Mouse (Mus musculus) lung, postnatal 36 days (tissue): ENCODE results near the gene Tmem170b.
A peak's percentile ranks its signal among the peaks of the same experiment; 100 is the strongest.

ENCODE experiments used
- DNase-seq: peaks from one replicate; pipeline ENCODE4 v3.0.0; 2022; ENCODE audit warnings: mixed read lengths

The Tmem170b gene

DNA sequence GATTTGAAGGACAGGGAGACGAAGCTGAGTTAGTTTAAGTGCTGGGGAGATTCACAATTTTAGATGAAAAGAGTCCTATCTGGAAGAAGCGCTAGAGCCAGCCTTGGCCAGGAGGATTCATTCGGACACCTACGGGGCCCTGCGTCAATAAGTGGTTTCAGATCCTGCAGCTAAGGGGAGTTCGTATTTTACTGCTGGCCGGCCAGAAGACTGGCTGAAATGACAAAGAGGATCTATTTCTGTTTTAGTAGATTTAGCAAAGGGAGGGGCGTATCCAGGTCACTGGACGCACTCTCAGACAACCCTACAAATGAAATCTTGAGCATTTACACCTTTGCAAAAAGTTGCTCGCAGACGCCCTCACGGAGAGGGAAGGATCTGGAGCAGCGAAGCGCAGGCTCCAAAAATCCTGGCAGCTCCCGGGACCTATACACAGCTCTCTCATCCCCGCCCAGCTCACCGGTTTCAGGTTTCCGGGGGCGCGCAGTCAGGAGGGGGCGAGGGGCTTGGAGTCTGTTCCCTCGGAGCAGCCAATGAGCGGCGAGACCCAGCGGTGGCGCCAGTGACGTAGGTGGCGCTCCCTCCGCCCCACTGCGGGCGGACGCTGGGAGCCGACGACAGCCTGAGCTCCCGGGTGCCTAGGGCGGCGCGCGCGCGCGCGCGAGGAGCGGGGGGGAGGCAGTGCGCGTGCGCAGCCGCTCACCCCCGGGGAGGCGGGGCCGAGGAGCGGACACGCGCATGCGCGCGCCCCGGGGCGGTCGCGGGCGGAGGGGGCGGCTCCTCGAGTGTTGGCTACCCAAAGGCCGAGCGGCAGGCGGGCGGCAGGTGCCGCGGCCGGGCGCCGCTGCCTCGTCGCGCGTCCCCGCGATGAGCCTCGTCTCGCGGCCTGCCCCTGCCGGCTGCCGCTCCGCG is at the start of gene Tmem170b:
TSS of gene Tmem170b (plus strand) at position 809 of the 912 bp plus-strand sequence.
- peak; percentile 98 for DNase-seq

DNA sequence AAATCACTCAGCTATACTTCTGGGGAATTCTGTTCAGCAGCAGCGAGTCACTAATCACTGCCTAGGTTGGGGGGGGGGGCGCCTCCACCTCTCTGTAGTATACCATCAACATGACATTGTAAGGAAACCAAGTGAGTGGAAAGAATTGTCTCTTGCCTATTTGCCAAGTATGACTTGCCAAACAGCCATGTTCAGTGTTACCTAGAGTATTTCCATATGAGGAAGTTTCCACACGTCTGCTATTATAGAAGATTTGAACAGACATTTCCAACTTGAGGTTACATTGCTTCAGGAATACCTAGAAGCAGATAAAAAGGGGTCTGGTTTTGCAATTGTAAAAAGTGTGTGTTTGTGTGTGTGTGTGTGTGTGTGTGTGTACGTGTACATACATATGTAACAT is 44.7 kb upstream of the Tmem170b start:
- DNase-seq: no peak

DNA sequence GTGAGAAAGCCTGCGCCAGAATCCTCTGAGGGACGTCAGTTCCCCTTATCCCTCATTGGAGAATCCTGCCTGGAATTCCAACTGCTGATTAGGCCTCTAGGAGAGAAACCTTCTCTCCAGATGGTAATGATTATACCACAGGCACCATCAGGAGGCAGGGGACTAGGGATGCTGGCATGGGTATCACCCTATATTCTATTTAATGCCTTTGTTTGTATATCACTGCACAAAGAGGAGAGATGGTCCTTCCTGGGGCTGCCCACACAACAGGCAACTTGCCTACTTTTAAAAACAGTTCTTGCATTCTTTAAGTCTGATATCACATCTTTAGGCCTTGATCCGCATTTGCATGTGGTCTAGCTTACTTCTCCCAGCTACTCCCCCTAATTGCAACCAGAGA is 37.3 kb upstream of the Tmem170b start:
- DNase-seq: no peak

DNA sequence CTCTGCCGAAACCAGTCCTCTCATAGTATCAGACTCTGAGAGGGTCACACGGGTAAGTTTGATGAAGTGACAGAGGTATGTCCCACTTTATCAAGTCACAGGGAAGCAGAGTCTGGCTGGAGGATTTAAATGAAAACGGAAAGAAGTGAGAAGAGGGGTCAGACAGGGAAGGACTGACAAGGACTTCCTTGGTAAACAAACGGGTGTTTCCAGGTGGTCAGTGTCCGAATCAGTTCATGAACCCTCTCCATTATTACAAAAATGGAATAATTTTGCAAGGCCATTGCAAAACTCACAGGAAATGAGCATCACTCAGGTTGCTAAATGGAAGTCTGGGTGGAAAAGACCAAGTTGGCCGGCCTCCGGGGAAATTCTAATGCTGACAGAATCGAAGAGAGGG is 36.8 kb upstream of the Tmem170b start:
- peak; percentile 73 for DNase-seq

DNA sequence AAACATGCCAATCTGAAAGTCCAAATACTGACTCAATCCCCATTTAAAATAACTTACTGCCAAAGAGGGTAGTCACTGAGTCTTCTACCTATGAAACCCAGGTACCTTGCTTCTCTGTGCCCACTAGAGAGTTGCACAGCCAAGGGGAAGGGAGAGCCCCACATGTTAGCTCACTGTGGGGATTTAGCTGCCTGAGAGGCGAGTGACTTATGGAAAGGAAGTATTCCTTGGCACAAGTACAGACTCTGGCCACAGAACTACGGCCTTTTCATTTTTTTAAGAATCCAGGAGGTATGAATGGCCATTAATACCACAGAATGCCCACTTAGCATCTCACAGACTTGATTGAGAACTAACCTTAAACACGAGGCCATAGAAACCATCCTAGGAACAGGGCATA is 35.9 kb upstream of the Tmem170b start:
- DNase-seq: no peak

DNA sequence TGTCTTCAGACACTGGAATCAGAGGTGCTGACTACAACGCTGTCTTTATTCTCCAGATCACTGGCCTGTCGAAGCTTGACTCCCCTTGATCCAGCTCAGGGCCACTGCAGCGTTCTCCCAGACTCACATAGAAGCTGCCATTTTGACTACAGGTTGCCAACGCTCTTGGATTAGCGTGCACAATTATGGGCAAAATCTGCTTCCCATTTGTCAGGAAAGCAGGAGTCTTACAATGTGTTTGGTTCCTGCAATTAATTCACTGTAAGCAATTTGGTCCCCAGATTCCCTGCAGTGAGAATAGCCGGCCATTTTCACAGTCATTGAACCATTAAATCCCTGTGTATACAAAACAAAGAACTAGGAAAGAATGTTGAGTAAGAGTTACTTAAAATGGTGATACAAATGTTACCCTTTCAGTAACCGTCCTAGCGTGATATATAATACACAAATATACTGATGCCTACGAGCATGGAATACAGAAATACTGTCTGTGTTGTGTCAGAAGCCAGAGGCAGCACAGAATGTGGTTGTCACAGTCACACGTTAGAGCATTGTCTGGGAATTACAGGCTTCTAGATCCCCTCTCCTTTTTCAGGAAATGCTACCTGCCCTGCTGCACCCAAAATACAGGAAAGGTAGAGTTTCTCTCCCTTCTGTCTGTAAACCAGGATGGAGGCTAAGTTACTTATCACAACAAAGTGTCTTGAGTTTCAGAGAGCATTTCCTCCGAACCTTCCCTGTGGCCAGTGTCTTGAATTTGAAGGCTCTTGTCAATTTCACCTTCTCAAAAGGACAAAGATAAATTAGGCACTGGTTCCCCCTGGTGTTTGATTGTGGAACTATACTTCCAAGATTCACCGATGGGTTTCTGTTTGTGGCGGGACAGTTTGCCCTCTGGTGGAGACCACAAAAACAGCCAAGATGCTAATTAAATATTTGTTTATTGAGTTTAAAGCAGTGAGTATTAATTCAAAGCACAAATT is 34.0 kb upstream of the Tmem170b start:
- DNase-seq: peak; percentile 99

DNA sequence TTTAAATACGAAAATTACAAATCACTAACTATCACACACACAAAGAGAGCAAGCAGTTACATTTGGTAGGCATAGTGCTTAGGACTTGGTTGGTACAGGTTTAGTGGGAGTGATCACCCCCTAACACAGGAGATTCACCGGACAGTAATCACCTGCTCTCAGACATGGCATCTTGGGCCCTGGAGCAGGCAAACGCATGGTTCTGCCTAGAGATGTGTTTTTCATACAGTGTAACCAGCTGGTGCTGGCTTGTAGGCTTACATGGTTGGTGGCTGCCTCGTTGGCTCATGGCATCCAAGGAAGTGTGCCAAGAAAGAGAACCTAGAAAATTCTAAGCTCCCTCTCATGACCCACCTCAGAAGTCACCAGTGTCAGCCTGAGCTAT is 33.4 kb upstream of the Tmem170b start:
- DNase-seq: no peak

DNA sequence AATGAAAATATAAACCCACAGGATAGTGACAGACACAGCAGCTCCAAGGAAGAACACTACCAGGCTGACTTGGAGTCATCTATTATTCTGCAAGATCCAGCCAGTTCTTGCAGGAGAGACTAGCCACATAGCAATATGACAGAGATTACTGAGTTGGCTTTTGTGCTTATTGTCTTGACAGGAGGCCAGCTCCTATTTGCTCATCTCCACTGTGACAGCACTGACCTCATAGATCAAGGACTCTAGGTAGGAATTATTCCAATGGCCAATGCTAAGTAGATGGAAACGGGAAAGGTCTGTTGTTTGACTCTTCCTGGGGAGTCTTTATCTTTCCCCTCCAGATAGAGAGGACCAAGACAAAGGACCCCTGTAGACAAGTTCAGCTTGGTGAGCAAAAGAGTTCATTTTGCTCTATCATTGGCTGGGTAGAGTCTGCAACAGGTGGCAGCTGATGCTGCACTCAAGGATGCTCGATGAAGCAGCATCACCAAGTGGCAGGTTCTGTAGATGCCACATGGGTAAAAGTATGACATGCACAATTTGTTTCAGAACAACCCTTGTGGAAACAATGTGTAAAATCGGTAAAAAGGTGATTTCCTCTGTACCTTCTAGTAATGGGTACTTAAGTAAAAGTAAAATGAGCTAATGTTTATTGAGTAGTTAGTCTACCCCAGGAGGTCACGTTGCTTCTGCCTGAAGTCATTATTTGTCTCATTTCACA is 32.4 kb upstream of the Tmem170b start:
- no peak for DNase-seq

DNA sequence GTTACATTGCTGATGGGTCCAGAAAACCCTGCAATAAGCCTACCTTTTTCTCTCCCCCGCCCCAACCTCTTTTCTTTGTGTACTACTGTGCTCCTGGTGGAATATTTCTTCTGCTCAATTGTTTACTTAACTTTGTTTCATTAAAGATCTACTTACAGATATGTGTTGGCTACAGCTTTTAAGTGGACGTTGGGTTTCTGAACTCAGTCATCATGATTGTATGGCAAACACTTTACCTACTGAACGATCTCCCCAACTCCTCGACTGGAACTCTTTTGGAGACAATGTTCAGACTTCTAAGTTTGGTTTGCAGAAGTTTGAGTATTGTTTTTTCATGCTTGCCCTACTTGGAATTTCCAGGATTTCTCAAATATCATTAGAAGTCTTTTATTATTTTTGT is 24.6 kb upstream of the Tmem170b start:
- peak; percentile 42 for DNase-seq

DNA sequence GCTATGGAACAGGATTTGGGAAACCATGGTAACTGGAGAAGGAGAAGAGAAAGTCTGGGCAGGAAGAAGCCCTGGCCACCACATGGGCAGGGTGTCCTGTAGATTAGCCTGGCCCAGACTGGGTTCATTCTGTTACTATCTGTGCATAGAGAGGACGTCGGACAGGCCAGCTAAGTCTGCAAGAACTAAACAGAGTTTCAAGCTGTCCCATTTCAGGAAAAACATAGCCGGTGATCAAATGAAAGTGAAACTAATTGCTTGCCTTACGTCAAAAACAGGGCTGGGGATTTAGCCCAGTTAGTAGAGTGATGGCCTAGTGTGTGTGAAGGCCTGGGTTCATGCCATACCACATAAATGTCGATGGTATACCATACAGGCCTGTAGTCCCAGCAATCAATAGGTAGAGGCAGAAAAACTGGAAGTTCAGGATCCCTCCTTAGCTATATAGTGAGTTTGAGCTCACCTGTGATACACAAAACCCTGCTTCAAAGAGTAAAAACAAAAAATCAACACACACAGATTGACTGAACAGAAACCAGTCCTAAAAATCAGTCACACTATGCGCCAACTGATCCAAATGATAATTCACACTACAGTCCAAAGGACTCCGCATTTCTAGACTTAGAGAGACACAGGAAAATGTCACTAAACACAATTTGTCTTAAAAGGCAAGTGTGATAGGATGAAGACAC is 21.9 kb upstream of the Tmem170b start:
- DNase-seq: no peak

DNA sequence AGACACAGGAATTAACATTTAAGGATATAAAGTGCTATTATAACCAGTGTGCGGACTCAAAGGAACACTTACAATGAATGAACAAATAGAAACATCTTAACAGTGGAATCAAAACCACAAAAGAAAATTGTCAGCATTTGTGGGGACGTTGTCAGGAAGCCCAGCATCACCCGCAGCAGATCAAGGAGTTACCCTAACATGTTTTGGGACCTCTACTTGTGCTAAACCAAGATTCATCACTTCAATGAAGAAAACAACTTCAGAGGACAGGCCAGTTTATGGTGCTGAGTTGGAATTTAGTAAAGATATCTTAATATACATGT is 21.4 kb upstream of the Tmem170b start:
- no peak for DNase-seq

DNA sequence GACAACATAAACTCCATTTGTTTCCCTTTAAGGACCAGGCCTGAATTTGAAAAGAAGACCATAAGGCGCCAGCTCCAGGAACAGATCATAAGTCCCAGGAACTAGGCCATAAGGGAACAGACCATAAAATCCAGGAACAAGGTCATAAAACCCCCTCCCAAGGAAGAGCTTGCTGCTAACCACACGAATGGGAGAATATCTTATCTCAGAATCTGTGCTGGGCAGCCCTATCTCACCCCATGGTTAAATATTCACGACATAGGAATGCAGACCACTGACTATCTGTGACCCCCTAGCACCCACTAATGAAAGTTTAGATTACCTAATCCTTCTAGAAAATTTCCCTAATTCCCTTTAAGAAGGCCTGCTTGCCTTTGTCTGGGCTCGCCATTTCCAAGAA is 20.8 kb upstream of the Tmem170b start:
- no peak for DNase-seq

DNA sequence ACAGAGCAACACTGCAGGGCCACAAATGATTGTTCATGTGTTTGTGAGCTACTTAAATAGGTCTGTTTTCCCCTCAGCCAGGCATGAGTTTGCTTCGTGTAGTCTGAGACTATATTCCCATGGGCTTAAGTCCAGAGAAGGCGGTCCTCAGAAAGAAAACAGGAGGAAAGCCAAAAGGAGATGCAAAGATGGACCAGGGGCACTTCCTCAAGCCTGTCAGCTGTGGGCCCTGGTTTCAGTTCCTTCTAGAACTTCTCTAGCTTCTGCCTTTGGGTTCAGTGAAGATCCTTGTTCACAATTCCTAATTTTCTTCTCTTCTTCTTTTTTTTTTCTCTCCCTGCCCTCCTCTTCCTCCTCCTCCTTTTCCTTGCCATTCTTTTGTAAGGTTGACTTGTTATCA is 9.0 kb upstream of the Tmem170b start:
- DNase-seq: peak; percentile 39

DNA sequence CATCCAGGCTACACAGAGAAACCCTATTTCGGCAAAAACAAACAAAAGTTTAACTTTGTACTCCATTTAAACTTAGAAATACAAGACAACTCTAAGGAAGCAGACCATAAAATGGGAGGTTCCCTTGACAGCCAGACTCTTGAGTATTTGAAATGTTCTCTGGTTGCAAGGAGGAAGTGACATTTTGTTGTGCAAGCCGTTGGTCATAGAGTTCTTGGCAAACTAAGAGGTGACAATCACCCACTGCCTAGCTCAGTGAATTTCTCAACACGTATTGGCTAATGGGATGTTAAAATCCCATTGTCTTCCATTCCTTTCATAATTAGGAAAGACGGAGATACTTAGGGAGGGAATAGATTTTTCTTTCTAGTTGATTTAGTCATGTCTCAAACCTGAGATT is 5.7 kb upstream of the Tmem170b start:
- peak; percentile 84 for DNase-seq

DNA sequence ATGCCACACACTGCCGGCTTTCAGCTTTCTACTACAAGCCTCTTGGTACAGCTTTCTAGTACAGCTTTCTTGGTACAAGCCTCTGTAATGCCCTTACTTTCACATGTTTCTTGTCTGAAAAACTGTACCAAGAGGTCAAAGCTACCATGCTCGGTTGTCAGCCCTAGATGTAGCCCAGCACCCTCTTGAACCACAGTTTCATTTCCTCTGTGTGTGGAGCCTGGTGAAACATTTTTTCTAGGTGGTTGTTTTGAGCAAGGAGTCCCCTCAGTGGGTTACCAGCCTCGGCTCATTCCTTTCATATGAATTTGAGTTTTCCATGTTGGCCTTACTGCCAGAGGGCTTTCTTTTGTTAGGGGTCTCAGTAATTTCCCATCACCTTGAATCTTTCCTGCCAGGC is 4.7 kb upstream of the Tmem170b start:
- DNase-seq: peak; percentile 38

DNA sequence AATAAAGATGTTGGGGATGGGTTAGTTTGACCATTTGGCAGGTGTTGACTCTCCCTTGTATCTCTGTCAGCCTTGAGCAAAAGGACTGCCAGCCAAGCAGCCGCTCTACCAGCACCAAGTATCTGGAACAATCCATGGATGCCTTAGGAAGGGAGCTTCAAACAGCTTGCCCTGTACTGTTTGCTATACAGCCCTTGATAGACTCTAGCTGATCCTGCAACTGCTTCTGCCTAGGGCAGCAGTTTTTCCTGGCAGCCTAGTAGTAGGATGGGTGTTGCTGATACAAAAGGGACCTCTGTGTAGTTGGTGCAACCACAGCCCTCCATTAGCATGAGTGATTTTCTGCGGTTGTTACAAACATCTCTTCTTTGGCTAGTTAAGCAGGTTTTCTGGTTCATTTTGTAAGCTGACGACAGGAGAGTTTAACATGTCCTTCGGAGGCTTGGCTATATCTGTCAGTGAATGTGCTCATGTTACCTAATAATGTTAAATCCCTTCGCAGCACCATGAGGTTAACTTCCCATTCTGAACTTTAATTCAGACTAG is 1.7 kb upstream of the Tmem170b start:
- no peak for DNase-seq

DNA sequence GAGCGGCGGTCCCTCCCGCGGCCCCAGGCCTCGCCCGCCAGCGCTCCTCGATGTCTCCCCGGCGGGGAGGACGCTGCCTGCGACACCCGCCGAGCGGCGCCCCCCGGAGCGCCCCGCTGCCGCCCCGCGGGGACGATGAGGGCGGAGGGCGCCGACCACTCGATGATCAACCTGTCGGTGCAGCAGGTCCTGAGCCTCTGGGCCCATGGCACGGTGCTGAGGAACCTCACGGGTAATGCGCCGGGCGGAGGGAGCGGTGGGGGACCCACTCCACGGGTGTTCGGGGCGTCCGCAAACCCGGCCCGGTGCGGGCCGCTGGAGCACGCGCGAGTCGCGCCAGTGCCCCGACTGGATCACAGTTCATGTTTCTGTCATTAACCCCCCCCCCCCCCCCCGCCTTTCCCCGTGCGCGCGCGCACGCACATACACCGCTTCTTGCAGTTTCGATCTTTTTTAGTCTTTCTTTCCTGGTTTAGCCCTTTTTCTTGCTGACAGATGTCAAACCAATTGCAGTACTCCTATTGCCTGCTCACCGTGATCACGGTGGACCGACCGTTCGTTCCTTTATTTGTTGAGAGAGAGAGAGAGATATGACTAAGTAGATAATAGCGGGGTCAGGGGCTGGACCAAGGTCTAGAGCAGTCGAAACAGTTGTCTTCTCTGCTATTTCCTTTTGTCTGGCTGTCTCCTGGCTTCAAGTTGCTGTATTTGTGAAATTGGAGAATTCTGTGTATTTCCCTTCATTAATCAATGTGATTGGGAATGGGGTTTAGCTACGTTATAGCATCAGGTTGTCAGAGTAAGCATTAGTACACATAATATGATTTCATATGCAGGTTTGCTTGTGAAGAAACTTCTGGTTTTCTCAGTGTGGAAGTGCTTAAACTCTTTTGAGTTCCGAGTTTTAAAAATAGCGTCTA is 634 bp downstream of the Tmem170b start:
- peak; percentile 40 for DNase-seq

DNA sequence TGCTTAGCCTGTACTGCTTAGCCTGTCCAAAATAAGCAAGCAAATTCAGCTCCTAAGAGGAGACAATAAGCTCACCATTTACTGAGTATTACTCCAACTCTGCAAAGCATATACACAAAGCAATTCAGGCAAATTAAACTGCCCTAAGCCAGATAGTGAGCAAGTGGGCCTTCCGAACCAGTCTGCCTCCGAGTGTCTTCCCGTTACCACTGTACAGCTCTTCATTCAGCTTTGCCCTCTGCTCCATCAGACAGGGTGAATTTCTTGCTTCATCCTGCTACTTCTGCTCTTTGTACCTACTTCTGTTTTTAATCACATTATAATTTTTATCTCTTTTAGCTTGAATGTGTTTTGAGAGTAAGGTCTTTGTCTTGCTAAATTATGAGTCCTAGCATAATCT is 1.9 kb downstream of the Tmem170b start:
- no peak for DNase-seq

DNA sequence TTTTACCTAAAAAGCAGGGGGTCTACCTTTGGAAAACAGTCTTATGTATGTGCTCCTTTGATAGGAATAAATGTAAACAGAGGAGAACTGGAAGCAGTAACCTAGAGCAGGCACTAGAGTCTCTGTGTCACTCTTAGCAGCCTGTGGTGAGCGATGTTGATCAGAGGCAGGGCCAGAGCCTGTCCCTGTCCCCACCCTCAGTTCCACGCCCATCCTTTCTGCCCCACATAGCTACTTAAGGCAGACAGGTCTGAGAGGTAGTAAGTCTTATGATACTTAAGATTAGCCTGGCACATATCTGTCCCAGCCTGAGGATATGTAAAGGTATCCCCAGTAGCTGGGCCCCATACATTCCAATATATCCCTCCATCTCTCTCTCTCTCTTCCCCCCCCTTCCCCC is 2.9 kb downstream of the Tmem170b start:
- DNase-seq: no peak

DNA sequence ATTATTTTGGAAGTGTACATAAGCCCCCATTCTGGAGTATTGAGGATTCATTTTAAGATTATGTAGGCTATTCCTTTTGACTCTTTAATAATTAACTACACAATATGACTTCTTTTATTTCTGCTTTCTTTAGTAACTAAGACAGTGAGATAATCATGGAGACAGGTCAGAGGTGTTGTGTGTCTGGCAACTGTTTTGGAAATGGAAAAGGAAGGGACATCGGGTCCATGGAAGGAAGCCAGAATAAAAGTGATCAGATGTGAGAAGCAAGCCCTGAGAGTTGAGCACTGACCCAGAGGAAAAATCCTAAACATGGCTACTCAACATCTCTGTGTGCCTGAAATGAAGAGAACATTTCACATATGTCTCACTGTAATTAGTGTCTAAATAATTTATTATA is 5.3 kb downstream of the Tmem170b start:
- no peak for DNase-seq

DNA sequence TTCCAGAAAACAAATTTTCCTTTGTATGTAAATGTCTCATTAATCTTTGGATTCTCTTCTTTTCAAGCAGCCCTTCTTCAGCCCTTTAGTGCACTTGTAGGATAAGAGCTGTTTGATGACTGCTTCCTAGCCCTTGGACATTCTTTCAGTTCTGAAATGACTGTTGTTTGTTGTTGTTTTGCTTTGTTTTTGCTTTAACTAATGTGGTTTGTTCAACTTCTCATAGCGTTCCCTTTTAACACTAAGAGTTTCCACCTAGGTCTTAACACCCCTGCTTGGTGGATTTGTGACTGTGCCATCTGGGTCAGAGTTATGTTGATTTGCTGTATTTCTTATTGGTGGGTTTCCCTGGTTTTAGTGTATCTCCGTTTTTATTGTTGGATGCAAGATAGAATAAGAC is 8.8 kb downstream of the Tmem170b start:
- no peak for DNase-seq
